Mouse (Mus musculus) kidney, adult 11 months (tissue): ENCODE measurements around the gene Brcc3.

Experiments
- DNase-seq: peaks from one replicate; pipeline ENCODE4 v3.0.0; 2022

The Brcc3 gene

DNA sequence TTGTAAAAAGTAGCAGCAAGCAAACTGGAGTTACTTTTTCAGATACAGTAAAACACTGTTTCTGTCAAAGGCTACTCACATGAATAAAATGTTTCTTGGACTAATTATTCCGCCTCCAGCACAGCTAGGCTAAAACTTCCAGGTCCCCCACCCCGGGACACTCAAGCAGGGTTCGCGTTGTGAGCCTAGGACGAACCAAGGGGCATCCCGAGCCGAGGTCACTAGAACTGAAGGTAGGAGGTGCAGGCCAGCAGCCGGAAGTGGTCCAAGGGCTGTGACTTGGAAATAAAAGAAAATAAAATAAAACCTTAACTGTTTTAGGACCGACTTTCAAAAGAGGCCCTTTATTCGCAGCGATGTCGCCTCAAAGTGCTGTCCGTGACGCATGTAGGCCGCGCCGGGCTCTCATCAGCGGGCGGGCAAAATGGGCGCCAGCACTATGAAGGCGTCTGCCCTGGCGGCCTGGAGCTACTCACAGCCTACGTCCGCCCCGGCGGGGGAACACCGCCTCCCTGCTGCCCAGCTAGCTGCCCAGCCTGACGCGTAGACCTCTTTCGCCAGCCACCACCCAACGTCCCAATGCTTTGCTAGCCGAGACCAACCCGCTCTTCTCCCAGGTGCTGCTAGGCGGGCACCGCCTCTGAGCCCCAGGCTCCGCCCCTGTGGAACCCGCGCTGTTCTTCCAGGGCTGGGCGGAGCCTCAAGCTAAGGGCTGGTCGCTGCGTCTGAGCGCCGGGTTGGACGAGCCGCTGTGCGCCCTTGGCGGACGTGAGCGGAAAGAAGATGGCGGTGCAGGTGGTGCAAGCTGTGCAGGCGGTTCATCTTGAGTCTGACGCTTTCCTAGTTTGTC is at the start of gene Brcc3, which contains the start of the genes Cmc4 and Mtcp1:
TSS of gene Brcc3 (plus strand) at position 693 of the 850 bp plus-strand sequence.
TSS of gene Cmc4 (minus strand) at position 649 of the 850 bp plus-strand sequence.
TSS of gene Mtcp1 (minus strand) at position 653 of the 850 bp plus-strand sequence.
- peak; percentile 92 for DNase-seq

DNA sequence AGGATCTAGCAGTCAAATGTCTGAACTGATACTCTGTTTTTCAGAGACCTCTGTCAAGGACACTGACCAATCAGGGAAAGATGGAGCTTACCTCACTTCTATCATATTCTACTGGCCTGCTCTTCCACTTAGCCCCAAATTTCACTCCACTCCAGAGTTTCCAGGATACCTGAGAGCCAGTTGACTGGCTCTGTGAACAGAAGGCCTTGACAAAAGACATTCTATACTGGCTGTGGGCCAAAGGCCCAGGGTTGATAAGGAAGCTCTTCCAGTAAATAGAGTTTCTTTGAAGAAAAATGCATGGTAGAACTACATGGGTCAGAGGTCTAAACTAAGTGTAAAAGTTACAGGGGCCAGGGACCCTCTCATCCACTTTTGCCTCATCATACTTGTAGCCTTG is 46.2 kb upstream of the Brcc3 start:
- DNase-seq, result no peak

DNA sequence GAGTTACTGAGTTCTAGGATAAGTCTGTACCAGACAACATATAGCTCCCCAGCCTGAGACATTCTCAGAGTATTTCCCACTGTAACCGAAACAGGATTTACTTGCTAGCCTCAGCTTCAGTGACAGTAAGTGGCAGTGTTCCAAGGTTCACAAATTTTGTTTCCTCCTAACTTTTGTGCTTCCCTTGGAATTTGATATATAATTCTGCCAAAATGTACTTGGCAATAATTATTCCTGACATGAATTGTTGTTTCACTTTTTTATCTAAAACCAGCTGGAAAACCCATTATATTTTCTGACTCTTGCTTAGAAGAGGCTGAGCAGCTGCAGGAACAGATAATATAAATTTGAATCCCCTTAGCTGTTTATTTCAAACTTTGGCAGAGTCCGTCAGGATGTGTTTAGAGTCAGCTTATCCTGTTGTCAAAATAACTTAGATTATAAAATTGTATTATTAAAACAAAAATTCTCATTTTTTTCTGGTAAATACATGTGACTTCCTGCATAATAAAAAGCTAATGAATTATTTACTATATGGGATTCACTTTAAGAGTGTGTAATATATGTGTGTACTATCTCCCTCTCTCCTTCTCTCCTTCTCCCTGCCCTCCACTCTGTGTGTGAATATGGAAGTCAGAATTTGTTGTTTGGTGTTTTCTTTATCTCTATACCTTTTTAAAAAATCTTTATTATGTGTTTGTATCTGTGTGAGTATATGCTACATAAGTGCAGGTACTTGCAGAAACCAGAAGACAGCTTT is 43.6 kb upstream of the Brcc3 start:
- DNase-seq, result no peak

DNA sequence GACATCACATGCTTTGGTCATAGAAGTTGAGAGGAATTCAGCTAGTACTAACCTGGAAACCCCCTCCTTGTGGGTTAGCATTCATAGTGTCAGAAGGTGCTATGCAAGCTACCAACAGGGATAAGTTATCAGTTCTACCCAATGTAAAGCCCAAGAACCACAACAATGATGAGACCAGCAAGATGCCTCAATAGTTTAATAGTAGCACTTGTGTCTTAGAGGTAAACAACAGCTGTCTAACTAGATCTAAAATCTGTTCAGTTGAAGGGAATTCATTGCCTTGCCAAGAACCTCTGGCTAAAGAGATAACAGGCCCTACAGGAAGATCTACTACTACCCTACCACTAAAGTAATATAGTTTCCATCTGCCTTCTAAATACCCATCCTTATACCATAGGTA is 39.6 kb upstream of the Brcc3 start:
- no peak for DNase-seq

DNA sequence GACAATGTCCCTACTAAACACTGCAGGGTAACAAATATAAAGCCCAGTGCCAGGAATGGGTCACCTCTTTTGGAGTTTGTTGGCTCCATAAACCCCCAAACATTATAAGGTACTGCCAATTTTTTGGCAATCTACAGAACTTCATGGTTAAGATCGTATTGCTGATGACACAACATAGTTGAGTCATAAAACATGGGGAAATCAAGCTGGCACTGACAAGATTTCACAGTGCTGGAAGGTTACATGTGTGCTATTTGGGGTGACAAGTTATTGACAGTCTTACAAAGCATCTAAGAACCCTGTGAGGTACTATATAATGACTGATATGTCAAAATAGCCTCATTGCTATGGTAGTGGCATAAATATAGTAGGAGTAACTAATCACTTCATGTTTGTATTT is 35.3 kb upstream of the Brcc3 start:
- DNase-seq, result no peak

DNA sequence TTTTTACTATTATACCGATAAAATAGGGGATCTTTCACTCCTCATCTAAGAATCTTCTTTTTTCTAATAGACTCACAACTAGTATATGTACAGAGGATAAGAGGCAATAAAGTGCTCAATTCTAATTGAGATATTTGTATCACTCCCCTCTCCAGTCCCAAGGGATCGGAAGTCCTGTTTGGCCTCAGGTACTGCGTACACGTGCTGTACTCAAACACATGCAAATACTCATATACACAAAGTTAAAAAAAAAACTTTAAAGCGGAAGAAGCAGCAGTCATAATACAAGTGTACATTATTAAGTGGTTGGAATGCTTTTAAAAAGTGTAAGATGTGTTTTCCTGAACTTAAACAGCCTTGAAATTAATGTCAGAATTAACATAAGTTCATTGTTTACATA is 34.7 kb upstream of the Brcc3 start:
- no peak for DNase-seq

DNA sequence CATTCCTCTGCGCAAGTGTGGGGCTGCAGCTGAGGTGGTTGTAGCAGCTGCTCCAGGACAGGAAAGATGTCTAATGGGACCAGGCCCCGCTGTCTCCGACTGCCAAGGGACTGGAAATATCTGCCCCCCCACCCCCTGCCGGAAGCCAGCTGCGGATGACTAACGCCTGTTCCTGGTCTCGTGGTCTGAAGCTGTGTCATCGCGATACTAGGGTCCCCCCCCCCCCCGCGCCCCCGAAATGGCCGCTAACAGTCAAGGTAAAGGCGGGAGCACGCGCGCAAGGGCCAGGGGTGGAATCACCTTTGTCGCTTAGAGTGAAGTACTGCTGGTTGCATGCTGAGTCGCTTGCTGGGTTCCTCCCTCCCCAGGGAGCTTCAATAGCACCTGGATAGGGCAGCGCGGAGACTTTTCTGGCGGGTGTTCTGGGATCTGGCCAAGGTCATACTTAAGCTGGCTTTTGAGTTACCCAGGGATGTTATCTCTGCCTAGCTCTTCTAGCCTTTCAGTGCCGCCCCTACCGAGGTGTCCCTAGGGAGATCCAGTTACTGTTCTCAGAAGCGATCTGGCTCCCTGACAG is 34.1 kb upstream of the Brcc3 start, which contains the start of the genes Fundc2 and F8:
TSS of gene Fundc2 (plus strand) at position 205 of the 577 bp plus-strand sequence.
TSS of gene F8 (minus strand) at position 421 of the 577 bp plus-strand sequence.
- DNase-seq, result peak; percentile 55

DNA sequence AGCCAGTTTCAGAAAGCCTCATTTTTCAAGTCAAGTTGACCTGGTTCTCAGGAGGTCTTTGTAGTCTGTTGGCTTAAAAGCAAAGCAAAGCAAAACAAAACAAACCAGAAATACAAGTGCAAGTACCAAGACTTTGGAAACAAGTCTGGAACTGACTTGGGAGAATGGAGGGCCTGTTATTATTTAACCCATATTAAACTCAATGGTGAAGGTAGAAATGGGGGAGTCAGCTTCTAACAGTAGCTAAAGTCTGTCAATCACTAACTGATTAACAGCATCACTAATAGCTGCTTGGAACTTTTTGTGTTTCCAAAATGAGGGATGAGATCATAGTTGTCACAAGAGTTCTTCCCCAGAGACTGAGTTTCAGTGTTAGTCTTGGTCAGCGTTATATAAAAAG is 17.0 kb upstream of the Brcc3 start:
- DNase-seq, result no peak

DNA sequence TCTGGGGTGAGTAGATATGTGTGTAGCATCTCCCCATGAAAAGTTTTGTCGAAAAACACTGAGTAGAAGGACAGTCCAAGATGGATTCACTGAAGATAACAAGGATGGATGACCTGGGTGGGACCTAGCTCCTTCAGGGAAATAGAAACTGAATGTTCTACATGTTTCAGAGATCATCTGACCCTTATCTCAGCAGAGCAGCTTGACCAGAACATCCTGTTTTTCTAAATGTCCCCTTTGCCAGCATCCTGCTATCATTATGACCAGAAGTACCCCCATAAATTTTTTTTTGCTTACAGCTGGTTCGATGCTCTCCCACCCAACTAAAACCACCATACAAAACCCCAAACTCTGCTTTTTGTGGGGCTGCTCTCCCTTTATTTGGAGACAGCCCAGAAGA is 13.8 kb upstream of the Brcc3 start:
- DNase-seq, result peak; percentile 31

DNA sequence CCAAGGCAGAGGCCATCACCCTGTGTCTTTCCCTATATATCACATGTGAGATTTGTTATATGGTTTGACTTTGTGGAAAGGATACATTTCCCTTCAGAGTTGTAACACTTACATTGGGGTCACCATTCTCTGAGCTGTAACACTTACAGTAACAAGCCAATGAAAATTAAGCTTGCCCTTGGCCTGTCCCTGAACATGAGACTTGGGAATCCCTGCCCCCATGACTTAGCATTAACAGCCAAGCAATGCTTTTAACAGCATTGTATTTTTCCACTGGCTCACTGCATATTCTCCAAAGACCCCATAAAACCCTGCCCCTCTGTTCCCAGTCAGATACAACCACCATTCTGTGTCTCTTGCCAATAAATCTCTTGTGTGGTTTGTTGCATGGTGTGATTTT is 13.1 kb upstream of the Brcc3 start:
- DNase-seq, result no peak

DNA sequence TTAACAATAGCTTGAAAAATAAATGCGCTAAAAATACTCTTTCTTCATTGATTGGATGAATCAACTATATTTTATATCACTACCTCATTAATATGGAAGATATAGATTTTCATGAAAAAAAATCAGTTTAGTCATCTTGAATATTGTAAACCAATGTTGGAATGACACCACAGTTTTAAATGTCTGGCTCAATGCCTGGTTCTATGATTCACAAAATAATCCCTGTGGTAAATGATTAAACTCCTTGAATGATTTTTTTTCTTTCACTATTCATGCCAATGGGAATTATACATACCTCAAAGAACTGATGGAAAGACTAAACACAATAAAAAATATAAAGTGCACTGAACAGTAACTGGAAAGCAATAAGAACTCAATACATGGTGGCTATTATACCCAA is 6.7 kb upstream of the Brcc3 start:
- DNase-seq, result no peak

DNA sequence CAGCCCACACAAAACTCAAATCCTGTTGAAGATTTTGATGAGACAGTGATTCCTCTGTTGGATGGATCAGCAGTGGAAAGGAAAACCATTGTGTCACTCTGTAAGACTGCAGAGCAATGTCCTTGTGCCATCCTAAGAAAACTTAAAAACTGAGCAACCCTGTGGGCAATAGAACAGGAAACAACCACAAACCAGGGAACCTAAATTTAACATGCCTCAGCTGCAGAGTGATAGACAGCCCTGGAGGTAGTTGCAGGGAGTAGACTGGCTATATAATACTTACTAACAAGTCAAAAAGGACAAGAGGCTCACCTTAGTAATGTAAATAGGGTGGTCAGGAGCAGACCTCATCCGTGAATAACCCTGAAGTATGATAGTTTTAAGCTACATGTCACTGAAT is 38.2 kb downstream of the Brcc3 start:
- no peak for DNase-seq

DNA sequence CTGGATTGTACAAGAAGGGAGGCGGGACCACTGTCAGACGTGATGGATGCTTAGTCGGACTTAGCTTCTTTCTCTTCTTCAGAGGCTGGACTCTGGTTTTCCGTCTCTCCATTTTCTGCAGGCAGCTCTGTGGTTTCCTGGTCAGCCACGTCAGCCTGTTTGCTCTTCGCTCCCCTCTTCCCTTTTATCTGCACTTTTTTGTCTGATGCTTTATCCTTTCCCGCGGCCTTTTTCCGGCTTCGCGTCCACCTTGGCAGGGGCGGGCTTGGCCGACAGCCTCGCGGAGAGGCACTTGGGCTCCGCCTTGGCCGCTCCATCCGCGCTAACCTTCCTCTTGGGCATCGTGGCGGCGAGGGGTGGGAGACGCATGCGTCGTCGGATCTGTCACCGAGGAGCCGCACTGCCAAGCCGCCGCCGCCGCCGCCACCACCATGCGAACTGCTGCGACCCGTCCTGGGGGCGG is 58.8 kb downstream of the Brcc3 start:
- peak; percentile 20 for DNase-seq

DNA sequence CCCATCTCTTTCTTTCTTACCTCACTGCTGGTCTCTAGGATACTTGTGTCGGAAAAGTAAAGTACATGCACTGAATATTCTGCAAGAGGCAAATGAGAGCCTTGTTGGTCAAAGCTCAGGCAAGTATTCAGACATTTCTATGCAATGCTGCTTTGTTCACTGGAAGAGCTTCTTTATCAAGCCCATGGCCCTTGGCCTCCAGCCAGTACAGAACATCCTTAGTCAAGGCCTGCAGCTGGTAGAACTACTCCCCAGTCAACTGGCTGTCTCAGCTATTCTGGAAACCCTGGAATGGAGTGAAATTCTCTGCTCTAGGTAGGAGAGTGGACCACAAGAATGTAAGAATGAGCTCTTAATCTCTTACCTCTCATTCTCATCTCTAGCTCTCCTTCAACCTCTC is 73.5 kb downstream of the Brcc3 start:
- DNase-seq, result no peak
